17 mouse cellular contexts compared by ENCODE assay signal in the genomic region with DNA sequence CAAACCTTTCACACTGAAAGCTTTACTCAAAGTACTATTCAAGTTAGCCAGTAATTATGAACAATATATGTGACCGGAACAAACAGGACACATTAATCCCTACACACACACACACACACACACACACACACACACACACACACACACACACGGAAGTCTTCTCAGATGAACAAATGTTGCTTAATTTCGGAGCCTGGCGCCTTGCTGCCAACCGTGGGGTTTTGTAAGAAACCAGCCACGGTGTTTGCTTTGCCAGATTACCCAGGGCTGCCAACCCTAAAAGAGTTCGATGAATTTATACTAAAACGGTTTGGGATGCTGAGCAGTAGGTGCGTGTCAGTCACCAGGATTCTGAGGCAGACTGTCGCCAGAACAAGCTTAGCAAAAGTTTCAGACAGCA. TPM values are rescaled to one million over a fixed set of nuclear protein-coding genes. Genes with fewer than 3 reads are reported as not detected.
DNase-seq lines count a peak whose midpoint lies in the region; ATAC-seq lines count a peak whose summit lies in the region.
"Had no signal": no experiment of that assay in that cellular context is flagged by ENCODE, and none has a peak within 500 bp of the region (broad histone marks: within the 10 kb centered on the region; RNA-seq: fewer than 3 reads in every experiment).

No protein-coding gene starts in this region.

- peaks cover 13% of the 10 kb centered on the region for H3K36me3 ChIP-seq in heart, embryonic 12.5 days
- H3K36me3 ChIP-seq in midbrain, embryonic 12.5 days, result peaks cover 8% of the 10 kb centered on the region; the same call in 1 of the 2 replicates
- H3K36me3 ChIP-seq in midbrain, embryonic 11.5 days (ENCODE audit: control insufficient read depth, insufficient read depth, low read length), result no peaks in the 10 kb centered on the region; the same call in 1 of the 2 replicates
- peaks cover 3% of the 10 kb centered on the region for H3K36me3 ChIP-seq in intestine, embryonic 16.5 days (ENCODE audit: control insufficient read depth, insufficient read depth, low read length)

- H3K4me3 ChIP-seq in heart, embryonic 12.5 days, result no peak overlapping the region
- H3K4me3 ChIP-seq in midbrain, embryonic 12.5 days, result no peak overlapping the region
- no peak overlapping the region for H3K4me3 ChIP-seq in midbrain, embryonic 11.5 days (ENCODE audit: low read depth, low read length)
- no peak overlapping the region for H3K4me3 ChIP-seq in intestine, embryonic 16.5 days (ENCODE audit: low read length)
- H3K4me3 ChIP-seq: embryonic facial prominence, embryonic 15.5 days; liver, embryonic 12.5 days; neural tube, embryonic 13.5 days had no signal

- peak overlapping the region; percentile 41; the same call in 1 of the 2 replicates for H3K9ac ChIP-seq in heart, embryonic 12.5 days
- H3K9ac ChIP-seq in midbrain, embryonic 12.5 days (replicated peaks), result no peak overlapping the region
- H3K9ac ChIP-seq in midbrain, embryonic 11.5 days (ENCODE audit: low read length), result no peak overlapping the region
- no peak overlapping the region for H3K9ac ChIP-seq in intestine, embryonic 16.5 days (ENCODE audit: low read depth, low read length)
- H3K9ac ChIP-seq: embryonic facial prominence, embryonic 15.5 days; liver, embryonic 12.5 days had no signal

- H3K27me3 ChIP-seq in heart, embryonic 12.5 days (replicated peaks), result no peaks in the 10 kb centered on the region
- peaks cover 19% of the 10 kb centered on the region for H3K27me3 ChIP-seq in midbrain, embryonic 12.5 days
- peaks cover 3% of the 10 kb centered on the region; the same call in 1 of the 2 replicates for H3K27me3 ChIP-seq in midbrain, embryonic 11.5 days (ENCODE audit: control insufficient read depth, insufficient read depth, low read length)
- no peaks in the 10 kb centered on the region for H3K27me3 ChIP-seq in intestine, embryonic 16.5 days (replicated peaks; ENCODE audit: control insufficient read depth, insufficient read depth, low read length)
- H3K27me3 ChIP-seq: embryonic facial prominence, embryonic 15.5 days; neural tube, embryonic 13.5 days had no signal

- H3K9me3 ChIP-seq in heart, embryonic 12.5 days (replicated peaks), result no peaks in the 10 kb centered on the region
- no peaks in the 10 kb centered on the region for H3K9me3 ChIP-seq in midbrain, embryonic 12.5 days
- H3K9me3 ChIP-seq in midbrain, embryonic 11.5 days (ENCODE audit: control insufficient read depth, low read length), result no peaks in the 10 kb centered on the region
- no peaks in the 10 kb centered on the region for H3K9me3 ChIP-seq in intestine, embryonic 16.5 days (ENCODE audit: control insufficient read depth, low read length)
- H3K9me3 ChIP-seq: embryonic facial prominence, embryonic 15.5 days; liver, embryonic 12.5 days; neural tube, embryonic 13.5 days had no signal

- no peak for ATAC-seq in heart, embryonic 12.5 days (ENCODE audit: insufficient number of reproducible peaks, low FRiP score)
- no peak for ATAC-seq in midbrain, embryonic 12.5 days (ENCODE audit: low FRiP score, low read depth)
- ATAC-seq in midbrain, embryonic 11.5 days (ENCODE audit: low FRiP score), result no peak
- ATAC-seq in granulocyte monocyte progenitor cell, adult 5-6 weeks (replicated peaks; ENCODE audit: poor library complexity, severe bottlenecking), result 0 out of 2 replicates have a peak, but pooled peaks have one; percentile 18
- no peak for ATAC-seq in intestine, embryonic 16.5 days
- ATAC-seq: liver, embryonic 12.5 days had no signal

- 50% methylated on average over 10 of the region's 10 CpGs for WGBS in heart, embryonic 12.5 days
- WGBS in midbrain, embryonic 12.5 days, result 53% methylated on average over 10 of the region's 10 CpGs
- WGBS in midbrain, embryonic 11.5 days, result 54% methylated on average over 10 of the region's 10 CpGs
- 63% methylated on average over 10 of the region's 10 CpGs for WGBS in intestine, embryonic 16.5 days

- DNase-seq in heart, adult 18-20 months, result no peak
- no peak for DNase-seq in midbrain, embryonic 11.5 days (ENCODE audit: low spot score, missing footprints)
- no peak for DNase-seq in frontal cortex, postnatal 14 days (ENCODE audit: low spot score in 2 of 2)
- DNase-seq: cerebellum, adult 18-20 months; gastrocnemius, postnatal 25 days; kidney, adult 11 months; kidney, postnatal 14 days; right cerebral cortex, postnatal 25 days had no signal

- H3K4me2 ChIP-seq in heart, embryonic 12.5 days, result no peak overlapping the region
- no peak overlapping the region for H3K4me2 ChIP-seq in midbrain, embryonic 12.5 days (replicated peaks)
- no peak overlapping the region for H3K4me2 ChIP-seq in midbrain, embryonic 11.5 days
- H3K4me2 ChIP-seq in intestine, embryonic 16.5 days (ENCODE audit: low read depth, low read length), result no peak overlapping the region

- no peak overlapping the region; the same call in 1 of the 2 replicates for H3K27ac ChIP-seq in heart, embryonic 12.5 days (ENCODE audit: poor library complexity, severe bottlenecking)
- H3K27ac ChIP-seq in midbrain, embryonic 12.5 days (replicated peaks), result 0 out of 2 replicates have a peak overlapping the region, but pooled peaks have one; percentile 12
- no peak overlapping the region for H3K27ac ChIP-seq in midbrain, embryonic 11.5 days (ENCODE audit: low read depth, low read length)
- H3K27ac ChIP-seq in intestine, embryonic 16.5 days (ENCODE audit: low read length), result no peak overlapping the region
- H3K27ac ChIP-seq: liver, embryonic 12.5 days had no signal

- H3K4me1 ChIP-seq in heart, embryonic 12.5 days (replicated peaks), result peaks cover 63% of the 10 kb centered on the region
- peaks cover 39% of the 10 kb centered on the region for H3K4me1 ChIP-seq in midbrain, embryonic 12.5 days
- peaks cover 22% of the 10 kb centered on the region for H3K4me1 ChIP-seq in midbrain, embryonic 11.5 days (ENCODE audit: control insufficient read depth, insufficient read depth, low read length)
- H3K4me1 ChIP-seq in intestine, embryonic 16.5 days (ENCODE audit: control insufficient read depth, insufficient read depth, low read length), result peaks cover 33% of the 10 kb centered on the region

RNA-seq across cellular contexts. Expression of gene Kcne1, which starts 41.9 kb away (rescaled TPM):
- polyA plus RNA-seq in heart, embryonic 12.5 days (2016; fragmentation: Nextera tagmentation; extraction: Ambion mirVana), result 78.4 and 87.1 TPM in 2 replicates
- 1 to 10 TPM; 7.1 to 7.8 TPM for total RNA-seq in heart, adult 18-20 months (2021)
- not detected in 2 replicates for polyA plus RNA-seq in midbrain, embryonic 12.5 days (2016; fragmentation: Nextera tagmentation; extraction: Ambion mirVana)
- polyA plus RNA-seq in midbrain, embryonic 11.5 days (2014; fragmentation: Nextera tagmentation; extraction: Ambion mirVana), result 0.16 TPM in 1 of 2 replicates, not detected in the other
- total RNA-seq in granulocyte monocyte progenitor cell, adult 5-6 weeks (2014; fragmentation: Nextera tagmentation), result not detected in 2 replicates
- total RNA-seq in granulocyte monocyte progenitor cell, adult 5-6 weeks (2017), result not detected in 2 replicates
- polyA plus RNA-seq in intestine, embryonic 16.5 days (2015; fragmentation: Nextera tagmentation; extraction: Ambion mirVana), result not detected in 2 replicates
- total RNA-seq: gastrocnemius, postnatal 25 days; megakaryocyte, adult 5-6 weeks; monocyte, adult 5-6 weeks had no signal
- polyA plus RNA-seq: liver, embryonic 12.5 days; neural tube, embryonic 13.5 days had no signal

Comparison
In these comparisons a context has a peak if more than half of its experiments do, and no peak if none do; other contexts are left out.
1. RNA of gene Kcne1, which starts 41.9 kb away (polyA plus RNA-seq): 78.4 to 87.1 TPM in heart, embryonic 12.5 days; 0.16 TPM in midbrain, embryonic 11.5 days, not detected in midbrain, embryonic 12.5 days and not detected in intestine, embryonic 16.5 days; every median in the first group is over 10 times any median in the second.